Mouse (Mus musculus): ENCODE results near the gene Cbll1. TPM values are rescaled to one million over a fixed set of nuclear protein-coding genes. Genes with fewer than 3 reads are reported as not detected.

Gene Cbll1
- total and polyA plus RNA-seq, 3 experiments, result 5.3 to 19.8 TPM; not detected in 1

GRCm38 (mm10) chr12:31541541-31541940 is 42.1 kb upstream of the Cbll1 start:
- Histone ChIP-seq H3K79me2 (ENCODE audit: control insufficient read depth, insufficient read depth, low read length, poor library complexity) (no peaks in the 10 kb centered on the region), H3K4me1 (ENCODE audit: control insufficient read depth in 1 of 2, insufficient read depth in 2 of 2, low read length in 2 of 2) (peaks cover 3 to 4% of the 10 kb centered on the region in 2 experiments; a peak in 3 of 4 replicates), H3K36me3 (ENCODE audit: control insufficient read depth in 1 of 2, insufficient read depth in 2 of 2, low read length in 2 of 2) (no peaks in the 10 kb centered on the region; a peak in 1 of 4 replicates), H3K4me3 (ENCODE audit: control insufficient read depth in 1 of 2, insufficient read depth in 1 of 2, low read depth in 2 of 2, low read length in 2 of 2) (no peak overlapping the region), H3K9me3 (replicated peaks; ENCODE audit: insufficient read depth, low read length) (no peaks in the 10 kb centered on the region), H3K27ac (ENCODE audit: control insufficient read depth, low read depth, low read length) (no peak overlapping the region), H3K27me3 (ENCODE audit: control insufficient read depth in 1 of 2, insufficient read depth in 2 of 2, low read length in 2 of 2) (no peaks in the 10 kb centered on the region), H3K9ac (ENCODE audit: control insufficient read depth, low read depth, low read length, poor library complexity, severe bottlenecking) (no peak overlapping the region)
- TF ChIP-seq ETS1 (IDR thresholded peaks at IDR 0.05; ENCODE audit: low read depth, low read length) (no peak), NRF1 (IDR thresholded peaks at IDR 0.05; ENCODE audit: insufficient read depth, low read depth, low read length, poor library complexity, severe bottlenecking) (no peak), POLR2A (IDR thresholded peaks at IDR 0.05; ENCODE audit: control insufficient read depth in 1 of 2, insufficient read depth in 1 of 2, low read depth in 1 of 2, low read length in 2 of 2, poor library complexity in 1 of 2) (no peak), POLR2AphosphoS2 (IDR thresholded peaks at IDR 0.05; ENCODE audit: low read length) (no peak), ZMIZ1 (IDR thresholded peaks at IDR 0.05; ENCODE audit: low read depth, low read length) (no peak), HCFC1 (IDR thresholded peaks at IDR 0.05; ENCODE audit: low read depth, low read length) (no peak), BHLHE40 (IDR thresholded peaks at IDR 0.05; ENCODE audit: borderline replicate concordance, low read depth, low read length) (no peak), ZKSCAN1 (IDR thresholded peaks at IDR 0.05; ENCODE audit: low read depth, low read length) (no peak)
- no peak for DNase-seq (ENCODE audit: low read depth, low spot score)

- Histone ChIP-seq H3K9me3 (replicated peaks; ENCODE audit: insufficient read depth, low read length) (no peaks in the 10 kb centered on the region), H3K27me3 (ENCODE audit: control insufficient read depth in 1 of 2, insufficient read depth in 2 of 2, low read length in 2 of 2) (no peaks in the 10 kb centered on the region), H3K9ac (ENCODE audit: control insufficient read depth, low read depth, low read length, poor library complexity, severe bottlenecking) (no peak overlapping the region), H3K4me3 (ENCODE audit: control insufficient read depth in 1 of 2, insufficient read depth in 1 of 2, low read depth in 2 of 2, low read length in 2 of 2) (no peak overlapping the region), H3K27ac (ENCODE audit: control insufficient read depth, low read depth, low read length) (no peak overlapping the region), H3K79me2 (ENCODE audit: control insufficient read depth, insufficient read depth, low read length, poor library complexity) (no peaks in the 10 kb centered on the region), H3K4me1 (ENCODE audit: control insufficient read depth in 1 of 2, insufficient read depth in 2 of 2, low read length in 2 of 2) (peaks cover 0 to 3% of the 10 kb centered on the region in 2 experiments; a peak in 3 of 4 replicates), H3K36me3 (ENCODE audit: control insufficient read depth in 1 of 2, insufficient read depth in 2 of 2, low read length in 2 of 2) (no peaks in the 10 kb centered on the region; a peak in 1 of 4 replicates)
- TF ChIP-seq POLR2AphosphoS2 (IDR thresholded peaks at IDR 0.05; ENCODE audit: low read length), result no peak
- TF ChIP-seq HCFC1 (IDR thresholded peaks at IDR 0.05; ENCODE audit: low read depth, low read length), result no peak
- no peak for TF ChIP-seq MAZ (IDR thresholded peaks at IDR 0.05; ENCODE audit: low read depth, low read length)
- no peak for DNase-seq (ENCODE audit: low read depth, low spot score)
Measured at GRCm38 (mm10) chr12:31539783-31540182, 40.4 kb upstream of the Cbll1 start.

GRCm38 (mm10) chr12:31537515-31538230 is 38.3 kb upstream of the Cbll1 start:
- Histone ChIP-seq H3K4me3 (ENCODE audit: control insufficient read depth in 1 of 2, insufficient read depth in 1 of 2, low read depth in 2 of 2, low read length in 2 of 2) (no peak overlapping the region), H3K4me1 (ENCODE audit: control insufficient read depth in 1 of 2, insufficient read depth in 2 of 2, low read length in 2 of 2) (peaks cover 7 to 13% of the 10 kb centered on the region in 2 experiments; a peak in 3 of 4 replicates), H3K79me2 (ENCODE audit: control insufficient read depth, insufficient read depth, low read length, poor library complexity) (no peaks in the 10 kb centered on the region), H3K27me3 (ENCODE audit: control insufficient read depth in 1 of 2, insufficient read depth in 2 of 2, low read length in 2 of 2) (no peaks in the 10 kb centered on the region), H3K9me3 (replicated peaks; ENCODE audit: insufficient read depth, low read length) (no peaks in the 10 kb centered on the region), H3K27ac (ENCODE audit: control insufficient read depth, low read depth, low read length) (no peak overlapping the region), H3K36me3 (ENCODE audit: control insufficient read depth in 1 of 2, insufficient read depth in 2 of 2, low read length in 2 of 2) (peaks cover 0 to 10% of the 10 kb centered on the region in 2 experiments; a peak in 2 of 4 replicates), H3K9ac (ENCODE audit: control insufficient read depth, low read depth, low read length, poor library complexity, severe bottlenecking) (no peak overlapping the region)
- no peak for DNase-seq (ENCODE audit: low read depth, low spot score)
- TF ChIP-seq SIN3A (IDR thresholded peaks at IDR 0.05; ENCODE audit: low read length) (no peak), GABPA (IDR thresholded peaks at IDR 0.05; ENCODE audit: low read depth, low read length) (no peak), JUND (IDR thresholded peaks at IDR 0.05; ENCODE audit: low read depth, low read length) (no peak), TCF12 (IDR thresholded peaks at IDR 0.05; ENCODE audit: low read depth, low read length) (no peak), ETS1 (IDR thresholded peaks at IDR 0.05; ENCODE audit: low read depth, low read length) (no peak), ZC3H11A (IDR thresholded peaks at IDR 0.05; ENCODE audit: low read depth, low read length) (no peak), USF2 (IDR thresholded peaks at IDR 0.05; ENCODE audit: borderline replicate concordance in 1 of 2, insufficient read depth in 1 of 2, low read depth in 1 of 2, low read length in 2 of 2) (no peak), NELFE (IDR thresholded peaks at IDR 0.05; ENCODE audit: low read depth, low read length) (no peak), NRF1 (IDR thresholded peaks at IDR 0.05; ENCODE audit: insufficient read depth, low read depth, low read length, poor library complexity, severe bottlenecking) (no peak), RCOR1 (IDR thresholded peaks at IDR 0.05; ENCODE audit: low read depth, low read length) (no peak), SMC3 (IDR thresholded peaks at IDR 0.05; ENCODE audit: low read depth, low read length) (no peak), BHLHE40 (IDR thresholded peaks at IDR 0.05; ENCODE audit: borderline replicate concordance, low read depth, low read length) (no peak), RAD21 (IDR thresholded peaks at IDR 0.05; ENCODE audit: low read depth, low read length) (no peak), E2F4 (IDR thresholded peaks at IDR 0.05; ENCODE audit: borderline replicate concordance, low read depth, low read length) (no peak), HCFC1 (IDR thresholded peaks at IDR 0.05; ENCODE audit: low read depth, low read length) (no peak), MYB (IDR thresholded peaks at IDR 0.05; ENCODE audit: low read depth, low read length) (no peak)

All from MEL (cell line).